Mouse (Mus musculus) cortical plate, adult 2 months (tissue): ENCODE results near the gene Slc25a35.

ENCODE experiments used
- CTCF ChIP-seq: fragments of 200-500 bp; IDR thresholded peaks from 2 replicates; pipeline ENCODE4 v1.5.1; 2011; ENCODE audit warnings: mild to moderate bottlenecking, control low read depth, low read length; ENCODE audit not compliant: insufficient read depth; ENCODE audit errors: extremely low read depth
- POLR2A ChIP-seq: fragments of 200-500 bp; IDR thresholded peaks from 2 replicates; pipeline ENCODE4 v1.6.1; 2011; ENCODE audit warnings: mild to moderate bottlenecking, low read length, control low read depth; ENCODE audit not compliant: insufficient read depth; ENCODE audit errors: extremely low read depth

- TF ChIP-seq CTCF (no peak), POLR2A (no peak)
Measured at GRCm38 (mm10) chr11:68926981-68927380, 41.0 kb upstream of the Slc25a35 start, which contains the start of gene Odf4.
